Mouse (Mus musculus) neural tube, embryonic 11.5 days (tissue): ENCODE data around the gene Gpr162. TPM values are rescaled to one million over a fixed set of nuclear protein-coding genes. Genes with fewer than 3 reads are reported as not detected.

Experiments
- ATAC-seq: fragments of 200-750 bp; cut with Nextera tagmentation; 2 replicates; pipeline ENCODE4 v1.8.0; 2017; ENCODE audit warnings: moderate number of reproducible peaks, mild to moderate bottlenecking, moderate TSS enrichment, moderate library complexity; ENCODE audit not compliant: insufficient read depth, low FRiP score, low TSS enrichment
- DNase-seq: peaks from one replicate; pipeline ENCODE4 v3.0.0-alpha.2; 2015; ENCODE audit warnings: low spot score
- H3K27ac ChIP-seq: fragments of 300-500 bp; sonication (generic); 2 replicates; pipeline ENCODE4 v1.5.1; 2014; ENCODE audit warnings: low read depth, mild to moderate bottlenecking, low read length
- H3K27me3 ChIP-seq: fragments of 300-500 bp; sonication (generic); 2 replicates; pipeline ENCODE4 v1.6.1; 2014; ENCODE audit warnings: mild to moderate bottlenecking, low read length, mixed read lengths; ENCODE audit not compliant: control insufficient read depth, insufficient read depth
- H3K36me3 ChIP-seq: fragments of 300-500 bp; sonication (generic); 2 replicates; pipeline ENCODE4 v1.6.1; 2014; ENCODE audit warnings: mild to moderate bottlenecking, low read length, moderate library complexity, mixed read lengths; ENCODE audit not compliant: control insufficient read depth, insufficient read depth
- H3K4me1 ChIP-seq: fragments of 300-500 bp; sonication (generic); 2 replicates; pipeline ENCODE4 v1.6.1; 2014; ENCODE audit warnings: low read length, mixed read lengths; ENCODE audit not compliant: control insufficient read depth, insufficient read depth
- H3K4me2 ChIP-seq: fragments of 300-500 bp; sonication (generic); 2 replicates; pipeline ENCODE4 v1.6.1; 2014; ENCODE audit warnings: low read depth, mild to moderate bottlenecking, moderate library complexity
- H3K4me3 ChIP-seq: fragments of 300-500 bp; sonication (generic); 2 replicates; pipeline ENCODE4 v1.5.1; 2014; ENCODE audit warnings: low read depth, low read length
- H3K9ac ChIP-seq: fragments of 300-500 bp; sonication (generic); 2 replicates; pipeline ENCODE4 v1.6.1; 2014; ENCODE audit warnings: mild to moderate bottlenecking, low read length
- H3K9me3 ChIP-seq: fragments of 300-500 bp; sonication (generic); 2 replicates; pipeline ENCODE4 v1.6.1; 2016; ENCODE audit warnings: low read length; ENCODE audit not compliant: control insufficient read depth
- WGBS: fragments of 180-500 bp; shearing (Covaris S2); extraction: QIAGEN DNeasy Blood & Tissue Kit; methylation state at CpG from one replicate; pipeline ENCODE4 v1.1.7; 2014; 5-methylcytosine and 5-hydroxymethylcytosine counted together
- polyA plus RNA-seq: library from polyadenylated mRNA; unstranded; fragments of >200 nt; fragmentation: Nextera tagmentation; extraction: Ambion mirVana; gene quantifications from 2 replicates; pipeline ENCODE4 v1.2.1, GENCODE M21; 2014

Gpr162 gene
- polyA plus RNA-seq, 1 experiment from 2014 or later, result 2.3 TPM

DNA sequence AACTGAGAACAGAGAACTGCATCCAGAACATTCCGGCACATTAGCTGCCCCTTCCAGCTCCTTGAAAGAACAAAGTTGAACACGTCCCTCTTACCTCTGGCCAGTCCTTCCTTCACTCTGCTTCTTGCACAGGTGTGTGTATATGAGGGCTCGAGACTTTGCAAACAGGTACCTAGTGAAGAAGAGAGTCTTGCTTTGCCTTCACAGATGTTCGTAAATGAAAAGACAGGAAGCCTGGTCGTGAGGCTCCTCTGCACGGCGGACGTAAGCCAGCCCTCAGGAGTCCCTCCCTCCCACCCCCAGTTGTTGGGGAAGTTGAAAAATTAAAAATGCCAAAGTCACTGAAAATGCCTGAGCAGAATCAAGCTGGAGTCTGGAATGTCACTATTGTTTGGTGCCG, 24.2 kb upstream of the Gpr162 start, which contains the start of gene Cd4:
Cd4 (minus strand) TSS at position 236 of the 400 bp plus-strand sequence.
- H3K36me3 ChIP-seq, result no peaks in the 10 kb centered on the region
- WGBS, result 94% methylated on average over 9 of the region's 9 CpGs

DNA sequence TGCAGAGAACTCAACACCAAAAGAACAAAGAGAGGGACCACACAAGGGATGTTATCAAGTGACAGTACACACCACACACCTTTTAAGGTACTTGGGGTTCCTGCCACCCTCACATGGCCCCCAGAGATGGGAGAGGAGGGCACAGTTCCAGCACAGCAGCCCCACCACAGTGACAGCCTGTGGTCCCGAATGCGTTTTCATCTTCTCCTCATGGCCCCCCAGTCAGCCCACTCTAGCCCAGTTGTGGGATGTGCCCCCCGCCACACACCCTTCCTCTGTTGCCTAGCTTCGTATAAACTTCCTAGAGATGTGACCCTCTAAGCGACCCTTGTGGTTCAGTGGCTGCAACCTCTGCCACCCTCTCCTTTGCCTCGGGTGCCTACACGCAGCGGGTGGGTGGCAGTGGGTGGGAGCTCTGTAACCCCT, 22.2 kb upstream of the Gpr162 start:
- no peaks in the 10 kb centered on the region for H3K27me3 ChIP-seq
- no peak overlapping the region for H3K4me2 ChIP-seq
- DNase-seq (no peak), ATAC-seq (no peak)
- H3K9ac ChIP-seq, result no peak overlapping the region
- no peak overlapping the region for H3K27ac ChIP-seq
- H3K9me3 ChIP-seq, result no peaks in the 10 kb centered on the region
- WGBS, result 90% methylated on average over 8 of the region's 8 CpGs
- H3K4me3 ChIP-seq, result no peak overlapping the region
- no peaks in the 10 kb centered on the region for H3K4me1 ChIP-seq
- no peaks in the 10 kb centered on the region for H3K36me3 ChIP-seq

More for the DNA sequence above, 24.2 kb upstream of the Gpr162 start, which contains the start of gene Cd4:
- Histone ChIP-seq H3K4me2 (no peak within 1 kb of the TSS), H3K4me3 (no peak within 1 kb of the TSS), H3K27ac (no peak within 1 kb of the TSS), H3K4me1 (no peaks in the 10 kb centered on the region), H3K27me3 (no peaks in the 10 kb centered on the region), H3K9me3 (no peaks in the 10 kb centered on the region), H3K9ac (no peak within 1 kb of the TSS)
- ATAC-seq, result no peak
- DNase-seq, result no peak

DNA sequence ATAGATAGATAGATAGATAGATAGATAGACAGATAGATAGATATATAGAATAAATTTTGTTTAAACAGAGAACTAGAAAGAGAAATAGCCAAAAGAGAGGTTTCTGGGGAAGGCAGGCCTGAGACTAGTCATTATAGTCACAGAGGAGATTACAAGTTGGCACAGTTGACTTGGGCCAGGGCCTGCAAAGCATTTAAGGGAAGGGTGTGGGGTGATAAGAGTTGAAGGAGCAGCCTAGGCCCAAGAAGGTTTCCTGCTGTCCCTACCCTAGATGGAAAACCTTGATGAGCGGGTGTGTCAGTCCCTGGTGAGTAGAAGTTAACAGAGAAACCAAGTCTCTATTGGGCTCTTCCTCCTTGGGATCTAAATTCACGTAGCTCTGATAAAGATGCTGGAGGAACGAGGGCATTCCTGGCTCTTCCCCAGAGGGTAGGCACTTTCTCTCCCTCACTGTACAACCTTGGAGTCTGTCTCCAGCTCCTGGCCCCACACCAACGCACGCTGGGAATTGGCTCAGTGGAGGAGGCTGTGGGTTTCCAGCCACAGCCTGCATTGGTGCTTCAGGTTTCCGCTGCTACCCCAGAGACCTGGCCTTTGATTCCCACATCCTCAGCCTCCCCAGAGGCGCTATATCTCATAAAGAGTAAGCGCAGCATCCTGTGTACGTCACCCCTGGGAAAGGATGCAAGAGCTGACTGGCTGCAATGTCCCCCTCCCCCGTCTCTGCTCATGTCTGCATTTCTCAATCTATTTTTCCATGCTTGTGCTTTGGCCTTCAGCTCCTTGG, 21.1 kb upstream of the Gpr162 start:
- H3K4me2 ChIP-seq, result no peak overlapping the region
- no peaks in the 10 kb centered on the region for H3K27me3 ChIP-seq
- ATAC-seq (no peak), DNase-seq (no peak)
- H3K9ac ChIP-seq, result no peak overlapping the region
- H3K36me3 ChIP-seq, result no peaks in the 10 kb centered on the region
- no peaks in the 10 kb centered on the region for H3K4me1 ChIP-seq
- H3K4me3 ChIP-seq, result no peak overlapping the region
- 75% methylated on average over 10 of the region's 10 CpGs for WGBS
- no peak overlapping the region for H3K27ac ChIP-seq
- H3K9me3 ChIP-seq, result no peaks in the 10 kb centered on the region

DNA sequence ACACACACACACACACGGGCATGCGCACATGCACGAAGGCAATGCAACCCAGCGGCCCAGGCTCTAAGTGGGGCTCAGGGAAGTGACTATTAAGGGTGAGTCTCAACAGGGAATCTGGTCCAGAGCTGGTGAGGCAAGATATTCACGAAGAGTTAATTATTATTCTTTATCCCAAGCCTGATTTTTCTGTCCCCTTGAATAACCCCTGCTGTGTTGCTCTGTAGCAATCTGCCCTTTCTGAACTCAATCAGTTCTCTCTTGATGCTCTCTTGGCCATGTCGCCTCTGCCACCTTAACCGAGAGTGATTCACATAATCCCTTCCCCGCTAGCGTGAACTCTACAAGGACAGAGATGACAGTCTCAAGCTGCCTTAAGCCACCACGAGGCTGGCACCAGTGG, 19.6 kb upstream of the Gpr162 start:
- no peak for DNase-seq
- no peak overlapping the region for H3K4me3 ChIP-seq
- no peaks in the 10 kb centered on the region for H3K4me1 ChIP-seq
- no peak overlapping the region for H3K4me2 ChIP-seq
- no peaks in the 10 kb centered on the region for H3K27me3 ChIP-seq
- no peak overlapping the region for H3K27ac ChIP-seq
- WGBS, result 73% methylated on average over 10 of the region's 10 CpGs
- H3K9ac ChIP-seq, result no peak overlapping the region
- no peak for ATAC-seq
- H3K36me3 ChIP-seq, result no peaks in the 10 kb centered on the region
- no peaks in the 10 kb centered on the region for H3K9me3 ChIP-seq

DNA sequence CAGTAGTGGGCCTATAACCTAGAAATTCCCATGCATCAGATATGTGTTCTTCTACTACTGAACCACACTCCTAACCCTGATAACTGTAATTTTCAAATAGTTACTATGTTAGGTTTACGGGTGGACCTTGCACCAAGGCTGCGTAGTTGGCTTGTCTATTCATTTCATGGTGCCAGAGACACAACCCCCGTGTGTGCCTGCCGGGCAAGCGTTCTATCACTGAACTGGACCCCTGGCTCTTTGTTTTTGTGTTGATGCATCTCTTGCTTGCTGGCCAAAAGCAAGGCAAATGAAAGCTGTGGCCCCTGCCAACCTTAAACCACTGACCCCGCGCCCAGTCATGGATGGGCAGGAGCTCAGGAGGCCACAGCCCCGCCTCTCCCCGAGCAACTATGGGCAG, 18.0 kb upstream of the Gpr162 start:
- no peak for ATAC-seq
- 93% methylated on average over 9 of the region's 9 CpGs for WGBS
- Histone ChIP-seq H3K27me3 (no peaks in the 10 kb centered on the region), H3K4me3 (no peak overlapping the region), H3K36me3 (no peaks in the 10 kb centered on the region), H3K9ac (no peak overlapping the region), H3K27ac (no peak overlapping the region), H3K4me1 (no peaks in the 10 kb centered on the region), H3K4me2 (no peak overlapping the region), H3K9me3 (no peaks in the 10 kb centered on the region)
- no peak for DNase-seq

DNA sequence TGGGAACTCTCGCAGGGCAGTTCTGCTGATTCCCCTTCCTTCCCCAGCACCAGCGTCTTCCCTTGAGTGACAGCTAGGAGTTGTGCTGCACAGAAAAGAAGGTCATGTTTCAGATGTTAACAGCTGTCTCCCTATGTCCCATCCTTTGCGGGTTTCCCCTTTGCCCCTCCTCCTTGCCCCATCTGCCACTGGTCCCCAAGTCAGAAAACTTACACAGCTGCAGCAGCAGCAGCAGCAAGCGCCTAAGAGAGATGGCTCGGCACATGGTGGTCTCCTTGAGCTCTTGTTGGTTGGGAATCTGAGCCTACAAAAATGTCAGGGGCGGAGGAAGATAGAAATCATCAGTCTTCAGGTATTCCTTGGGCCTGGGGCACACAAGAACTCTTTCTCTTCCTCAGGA, 15.6 kb upstream of the Gpr162 start:
- Histone ChIP-seq H3K4me3 (no peak overlapping the region), H3K27ac (no peak overlapping the region), H3K4me2 (no peak overlapping the region), H3K36me3 (no peaks in the 10 kb centered on the region), H3K4me1 (no peaks in the 10 kb centered on the region), H3K9me3 (no peaks in the 10 kb centered on the region), H3K27me3 (no peaks in the 10 kb centered on the region), H3K9ac (no peak overlapping the region)
- ATAC-seq (no peak), DNase-seq (no peak)
- WGBS, result 62% methylated on average over 6 of the region's 6 CpGs

DNA sequence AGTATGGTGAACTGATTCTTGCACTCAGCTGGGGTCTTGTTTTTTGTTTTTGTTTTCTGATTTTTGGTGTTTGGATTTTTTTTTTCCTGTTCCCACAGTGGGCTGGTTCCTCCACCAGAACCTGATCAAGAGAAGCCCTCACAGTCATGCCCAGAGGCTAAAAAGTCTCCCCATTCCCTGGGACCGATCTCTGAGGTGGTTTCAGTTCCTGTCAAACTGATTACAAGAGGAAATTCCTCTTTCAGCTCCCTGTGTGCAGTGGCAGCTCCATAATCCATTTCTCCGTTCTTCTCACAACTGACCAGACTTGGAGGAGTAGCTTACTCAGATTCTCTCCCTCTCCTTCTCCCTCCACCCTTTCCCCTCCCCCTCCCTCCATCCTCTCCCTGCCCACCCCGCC, 10.6 kb upstream of the Gpr162 start:
- no peak overlapping the region for H3K9ac ChIP-seq
- H3K27me3 ChIP-seq, result no peaks in the 10 kb centered on the region
- no peak overlapping the region for H3K27ac ChIP-seq
- no peaks in the 10 kb centered on the region for H3K4me1 ChIP-seq
- no peaks in the 10 kb centered on the region for H3K36me3 ChIP-seq
- H3K4me3 ChIP-seq, result no peak overlapping the region
- WGBS, result 44% methylated on average over 3 of the region's 3 CpGs
- no peak overlapping the region for H3K4me2 ChIP-seq
- no peak for DNase-seq
- no peaks in the 10 kb centered on the region for H3K9me3 ChIP-seq
- no peak for ATAC-seq

DNA sequence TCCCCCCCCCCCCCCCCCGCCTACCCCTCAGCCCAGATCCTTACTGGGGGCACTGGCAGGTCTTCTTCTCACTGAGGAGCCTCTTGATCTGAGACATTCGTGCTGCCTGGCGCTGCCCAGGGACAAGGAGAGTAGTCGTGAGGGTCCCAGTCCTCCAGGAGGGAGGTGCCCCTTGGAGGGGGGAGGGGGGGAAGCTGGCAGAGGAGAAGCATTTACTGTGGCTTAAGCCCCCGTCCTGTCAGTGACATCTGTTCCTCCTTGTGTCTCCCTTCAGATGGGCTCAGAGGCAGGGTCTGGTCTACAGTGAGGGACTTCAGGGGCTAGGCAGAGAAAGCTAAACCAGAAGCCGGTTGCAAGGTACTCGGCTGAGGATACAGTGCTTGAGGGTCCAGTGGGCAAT, 2.8 kb upstream of the Gpr162 start:
- Histone ChIP-seq H3K4me3 (no peak overlapping the region), H3K4me2 (no peak overlapping the region), H3K9me3 (no peaks in the 10 kb centered on the region), H3K27ac (no peak overlapping the region), H3K36me3 (no peaks in the 10 kb centered on the region), H3K9ac (no peak overlapping the region), H3K27me3 (no peaks in the 10 kb centered on the region), H3K4me1 (peaks cover 14% of the 10 kb centered on the region)
- DNase-seq (no peak), ATAC-seq (no peak)
- 57% methylated on average over 6 of the region's 7 CpGs for WGBS

DNA sequence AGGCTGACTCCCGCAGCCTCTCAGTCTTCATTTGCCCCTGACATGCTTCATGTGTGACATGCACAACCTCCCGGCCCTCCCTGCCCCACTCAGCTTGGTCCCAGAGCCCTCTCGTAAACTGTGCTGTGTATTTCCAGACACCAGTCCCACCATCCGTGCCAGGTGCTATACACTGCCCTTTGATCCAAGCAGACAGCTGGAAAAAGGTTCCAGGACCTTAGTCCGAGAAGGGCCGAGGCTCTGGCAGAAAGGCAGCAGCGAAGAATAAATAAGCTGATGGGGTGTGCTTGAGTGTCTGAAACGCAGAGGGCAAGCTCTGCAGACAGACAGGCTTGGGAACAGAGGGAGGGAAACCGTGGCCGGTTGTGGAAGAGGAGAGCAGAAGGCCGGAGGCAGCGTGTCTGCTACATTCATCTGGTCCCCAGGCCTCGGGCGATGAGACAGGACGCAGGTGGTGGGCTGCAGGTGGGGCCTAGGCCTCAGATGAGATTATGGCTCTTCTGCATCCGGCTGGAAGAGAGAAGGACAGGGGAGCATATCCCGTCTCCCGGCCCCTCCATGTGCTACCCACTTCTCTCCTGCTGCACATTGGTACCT, 2.1 kb upstream of the Gpr162 start:
- 56% methylated on average over 17 of the region's 18 CpGs for WGBS
- H3K9me3 ChIP-seq, result no peaks in the 10 kb centered on the region
- H3K4me1 ChIP-seq, result peaks cover 16% of the 10 kb centered on the region
- H3K36me3 ChIP-seq, result no peaks in the 10 kb centered on the region
- H3K4me2 ChIP-seq, result no peak overlapping the region
- H3K4me3 ChIP-seq, result no peak overlapping the region
- no peak overlapping the region for H3K9ac ChIP-seq
- H3K27ac ChIP-seq, result no peak overlapping the region
- ATAC-seq (no peak), DNase-seq (no peak)
- no peaks in the 10 kb centered on the region for H3K27me3 ChIP-seq
